In the genomic region with DNA sequence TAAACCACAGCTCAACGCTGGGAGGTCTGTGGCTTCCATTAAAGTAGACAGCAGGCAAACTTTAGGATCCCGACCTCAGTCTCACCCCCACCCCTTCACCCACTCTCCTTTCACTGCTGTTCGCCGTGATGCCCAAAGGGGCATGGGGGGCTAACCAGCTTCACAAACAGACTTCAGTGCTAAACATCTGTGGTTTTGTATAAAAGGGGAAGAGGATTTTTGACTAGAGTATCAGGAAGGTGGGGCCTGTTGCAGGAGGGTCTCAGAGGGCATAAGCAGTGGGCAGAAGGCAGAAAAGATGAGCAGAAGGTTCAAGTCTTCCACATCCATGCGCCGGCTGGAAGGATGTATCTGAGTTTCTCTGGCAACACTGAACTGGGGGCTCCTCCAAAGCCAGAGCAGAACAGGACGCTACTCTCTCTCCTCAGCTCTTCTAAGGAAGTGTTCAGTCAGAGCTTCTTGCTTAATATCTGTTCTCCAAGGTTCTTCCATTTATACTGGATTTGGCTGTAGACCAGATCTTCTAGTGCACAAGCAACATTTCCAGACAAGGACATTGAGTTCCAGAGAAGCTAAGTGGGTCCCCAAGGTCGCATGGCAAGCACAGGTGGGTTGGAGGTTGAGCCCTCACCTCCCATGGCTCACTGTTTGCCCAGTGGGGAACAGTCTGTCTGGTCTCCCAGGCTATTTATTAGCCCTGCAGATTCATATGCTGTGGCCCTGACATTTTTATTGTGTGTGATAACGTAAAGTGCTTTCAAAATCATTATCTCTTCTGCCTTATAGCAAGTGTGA, we compare ENCODE assay signal across 8 mouse cellular contexts. TPM values are rescaled to one million over a fixed set of nuclear protein-coding genes. Genes with fewer than 3 reads are reported as not detected.
A peak's percentile ranks its signal among the peaks of the same experiment; 100 is the strongest.
DNase-seq lines count a peak whose midpoint lies in the region; ATAC-seq and TF ChIP-seq lines count a peak whose summit lies in the region.

No protein-coding gene starts in this region.

- H3K4me1 ChIP-seq in kidney, embryonic 16.5 days (ENCODE audit: insufficient read depth, low read length): peaks cover 30% of the 10 kb centered on the region
- H3K4me1 ChIP-seq in embryonic facial prominence, embryonic 13.5 days: peaks cover 35% of the 10 kb centered on the region
- H3K4me1 ChIP-seq in hindbrain, postnatal 0 days (ENCODE audit: insufficient read depth, low read length): peaks cover 26% of the 10 kb centered on the region
- H3K4me1 ChIP-seq in midbrain, postnatal 0 days (ENCODE audit: insufficient read depth, low read length): peaks cover 7% of the 10 kb centered on the region

- H3K9me3 ChIP-seq in kidney, embryonic 16.5 days (ENCODE audit: low read length): no peaks in the 10 kb centered on the region
- no peaks in the 10 kb centered on the region for H3K9me3 ChIP-seq in embryonic facial prominence, embryonic 13.5 days
- H3K9me3 ChIP-seq in hindbrain, postnatal 0 days (ENCODE audit: low read length): no peaks in the 10 kb centered on the region
- H3K9me3 ChIP-seq in midbrain, postnatal 0 days (ENCODE audit: low read length): no peaks in the 10 kb centered on the region

- ATAC-seq in kidney, embryonic 16.5 days (ENCODE audit: low FRiP score, low TSS enrichment): no peak
- ATAC-seq in embryonic facial prominence, embryonic 13.5 days (ENCODE audit: insufficient number of reproducible peaks, insufficient read depth, low FRiP score, low TSS enrichment, low read depth): no peak
- ATAC-seq in hindbrain, postnatal 0 days: no peak
- no peak for ATAC-seq in midbrain, postnatal 0 days (ENCODE audit: low FRiP score)
- no peak for ATAC-seq in erythroblast, adult 5-6 weeks (replicated peaks; ENCODE audit: low FRiP score, poor library complexity, severe bottlenecking)
- no peak for ATAC-seq in monocyte, adult 5-6 weeks (replicated peaks; ENCODE audit: insufficient number of reproducible peaks, low FRiP score, low TSS enrichment, poor library complexity, severe bottlenecking)

- no peak for DNase-seq in kidney, postnatal 36 days
- no peak for DNase-seq in hindbrain, postnatal 0 days (ENCODE audit: low spot score)
- no peak for DNase-seq in midbrain, postnatal 0 days (ENCODE audit: low spot score)
- no peak for DNase-seq in spleen, postnatal 10 days (ENCODE audit: low spot score in 2 of 2)

- H3K36me3 ChIP-seq in kidney, embryonic 16.5 days (ENCODE audit: insufficient read depth, low read length): 0 out of 2 replicates have a peak, but pooled peaks cover 9% of the 10 kb centered on the region
- H3K36me3 ChIP-seq in embryonic facial prominence, embryonic 13.5 days: peaks cover 18% of the 10 kb centered on the region
- H3K36me3 ChIP-seq in hindbrain, postnatal 0 days (ENCODE audit: insufficient read depth, low read length): no peaks in the 10 kb centered on the region
- no peaks in the 10 kb centered on the region for H3K36me3 ChIP-seq in midbrain, postnatal 0 days (ENCODE audit: insufficient read depth, low read length)

- WGBS in kidney, embryonic 16.5 days: 54% methylated on average over 9 of the region's 9 CpGs
- WGBS in embryonic facial prominence, embryonic 13.5 days: 61% methylated on average over 9 of the region's 9 CpGs
- WGBS in hindbrain, postnatal 0 days: 45% methylated on average over 9 of the region's 9 CpGs
- 43% methylated on average over 9 of the region's 9 CpGs for WGBS in midbrain, postnatal 0 days

- H3K9ac ChIP-seq in kidney, embryonic 16.5 days (replicated peaks; ENCODE audit: low read length): peak overlapping the region; percentile 56; the same call in 1 of the 2 replicates
- H3K9ac ChIP-seq in embryonic facial prominence, embryonic 13.5 days: peak overlapping the region; percentile 92; the same call in 1 of the 2 replicates
- peak overlapping the region; percentile 33; the same call in 1 of the 2 replicates for H3K9ac ChIP-seq in hindbrain, postnatal 0 days (replicated peaks; ENCODE audit: low read length)
- no peak overlapping the region; the same call in 1 of the 2 replicates for H3K9ac ChIP-seq in midbrain, postnatal 0 days (replicated peaks; ENCODE audit: low read length, poor library complexity, severe bottlenecking)

- no peaks in the 10 kb centered on the region for H3K27me3 ChIP-seq in kidney, embryonic 16.5 days (ENCODE audit: insufficient read depth, low read length)
- no peaks in the 10 kb centered on the region for H3K27me3 ChIP-seq in embryonic facial prominence, embryonic 13.5 days
- no peaks in the 10 kb centered on the region for H3K27me3 ChIP-seq in hindbrain, postnatal 0 days (ENCODE audit: insufficient read depth, low read length)
- no peaks in the 10 kb centered on the region for H3K27me3 ChIP-seq in midbrain, postnatal 0 days (ENCODE audit: insufficient read depth, low read length)

- no peak for TF ChIP-seq CTCF in hindbrain, postnatal 0 days (IDR thresholded peaks at IDR 0.05; ENCODE audit: low read depth)
- TF ChIP-seq CTCF in midbrain, postnatal 0 days (IDR thresholded peaks at IDR 0.05): no peak

- H3K4me3 ChIP-seq in kidney, embryonic 16.5 days (ENCODE audit: low read length): peak overlapping the region; percentile 70
- peak overlapping the region; percentile 75 for H3K4me3 ChIP-seq in embryonic facial prominence, embryonic 13.5 days
- H3K4me3 ChIP-seq in hindbrain, postnatal 0 days (ENCODE audit: low read length): peak overlapping the region; percentile 83
- H3K4me3 ChIP-seq in midbrain, postnatal 0 days (ENCODE audit: low read depth, low read length): peak overlapping the region; percentile 76

- no peak overlapping the region for H3K27ac ChIP-seq in kidney, embryonic 16.5 days (ENCODE audit: low read length)
- H3K27ac ChIP-seq in embryonic facial prominence, embryonic 13.5 days: no peak overlapping the region
- H3K27ac ChIP-seq in hindbrain, postnatal 0 days: no peak overlapping the region
- no peak overlapping the region for H3K27ac ChIP-seq in midbrain, postnatal 0 days (ENCODE audit: low read depth, low read length)

- H3K4me2 ChIP-seq in kidney, embryonic 16.5 days (replicated peaks; ENCODE audit: low read depth, low read length): peak overlapping the region; percentile 93
- peak overlapping the region; percentile 97 for H3K4me2 ChIP-seq in embryonic facial prominence, embryonic 13.5 days
- peak overlapping the region; percentile 86 for H3K4me2 ChIP-seq in hindbrain, postnatal 0 days (ENCODE audit: low read depth, low read length)
- H3K4me2 ChIP-seq in midbrain, postnatal 0 days (ENCODE audit: low read depth, low read length, poor library complexity, severe bottlenecking): peak overlapping the region; percentile 97

RNA-seq across cellular contexts. Expression of a gene that starts 2.8 kb away (rescaled TPM):
- 5.5 and 5.9 TPM in 2 replicates for polyA plus RNA-seq in kidney, embryonic 16.5 days (2015; fragmentation: Nextera tagmentation; extraction: Ambion mirVana)
- 9.0 and 9.9 TPM in 2 replicates for polyA plus RNA-seq in embryonic facial prominence, embryonic 13.5 days (2015; fragmentation: Nextera tagmentation; extraction: Ambion mirVana)
- 53.5 and 55.8 TPM in 2 replicates for total RNA-seq in hindbrain, postnatal 0 days (2014; rRNA removed)
- polyA plus RNA-seq in hindbrain, postnatal 0 days (2015; fragmentation: Nextera tagmentation; extraction: Ambion mirVana): 47.4 and 50.8 TPM in 2 replicates
- 61.0 and 71.8 TPM in 2 replicates for total RNA-seq in midbrain, postnatal 0 days (2014; rRNA removed)
- polyA plus RNA-seq in midbrain, postnatal 0 days (2015; fragmentation: Nextera tagmentation; extraction: Ambion mirVana): 56.5 and 64.5 TPM in 2 replicates
- total RNA-seq in erythroblast, adult 5-6 weeks (2015; ENCODE audit: low replicate concordance): 1.9 and 2.7 TPM in 2 replicates
- 0.34 and 1.3 TPM in 2 replicates for total RNA-seq in erythroblast, adult 5-6 weeks (2017; ENCODE audit: low replicate concordance)
- 15.6 to 21.1 TPM (median 15.9 TPM) in 3 replicates for total RNA-seq in monocyte, adult 5-6 weeks (2017)

RNA-seq across cellular contexts. Expression of a gene that starts 25.4 kb away (rescaled TPM):
- 21.0 and 22.3 TPM in 2 replicates for polyA plus RNA-seq in kidney, embryonic 16.5 days (2015; fragmentation: Nextera tagmentation; extraction: Ambion mirVana)
- 21.1 and 22.8 TPM in 2 replicates for polyA plus RNA-seq in embryonic facial prominence, embryonic 13.5 days (2015; fragmentation: Nextera tagmentation; extraction: Ambion mirVana)
- 8.6 and 12.1 TPM in 2 replicates for total RNA-seq in hindbrain, postnatal 0 days (2014; rRNA removed)
- polyA plus RNA-seq in hindbrain, postnatal 0 days (2015; fragmentation: Nextera tagmentation; extraction: Ambion mirVana): 7.4 and 7.9 TPM in 2 replicates
- total RNA-seq in midbrain, postnatal 0 days (2014; rRNA removed): 13.2 and 17.9 TPM in 2 replicates
- polyA plus RNA-seq in midbrain, postnatal 0 days (2015; fragmentation: Nextera tagmentation; extraction: Ambion mirVana): 6.7 and 8.3 TPM in 2 replicates
- 8.1 and 9.4 TPM in 2 replicates for total RNA-seq in erythroblast, adult 5-6 weeks (2015; ENCODE audit: low replicate concordance)
- total RNA-seq in erythroblast, adult 5-6 weeks (2017; ENCODE audit: low replicate concordance): 9.3 and 18.4 TPM in 2 replicates
- total RNA-seq in monocyte, adult 5-6 weeks (2017): 17.4 to 29.5 TPM (median 26.5 TPM) in 3 replicates
